Mouse (Mus musculus) stomach, postnatal 0 days (tissue): ENCODE results near the gene Rhebl1.

Experiments used
- CTCF ChIP-seq: IDR thresholded peaks from 2 replicates; pipeline ENCODE4 v1.5.1; 2016; ENCODE audit warnings: antibody characterized with exemption, low read depth, mild to moderate bottlenecking, moderate library complexity
- EP300 ChIP-seq: optimal IDR thresholded peaks from 2 replicates; pipeline ENCODE3; 2016; ENCODE audit warnings: antibody characterized with exemption

DNA sequence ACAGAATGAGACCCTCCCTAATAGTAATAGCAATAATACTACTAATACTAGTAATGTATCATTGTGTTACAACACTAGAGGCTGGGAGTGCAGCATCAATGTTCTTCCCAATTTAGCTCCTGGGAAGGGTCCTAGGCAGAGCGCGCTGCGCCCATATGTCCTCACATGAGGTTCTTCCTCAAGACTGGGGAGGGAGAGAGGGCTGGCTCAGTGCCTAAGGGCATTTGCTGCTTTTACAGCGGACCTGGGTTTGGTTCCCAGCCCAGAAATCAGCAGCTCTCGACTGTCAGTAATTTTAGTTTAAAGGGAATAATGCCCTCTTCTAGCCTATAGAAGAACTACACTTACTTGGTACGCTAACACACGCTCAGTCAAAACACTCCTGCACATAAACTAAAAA lies 6.8 kb downstream of the Rhebl1 start:
- no peak for TF ChIP-seq CTCF
- TF ChIP-seq EP300: no peak
